Mouse (Mus musculus) layer of hippocampus, postnatal 10 days (tissue): Measurements from ENCODE around the gene Mtmr14. TPM values are rescaled to one million over a fixed set of nuclear protein-coding genes. Genes with fewer than 3 reads are reported as not detected.

Experiments used
- DNase-seq, 2 experiments: peaks; one replicate each; pipeline ENCODE4 v3.0.0; 2021; ENCODE audit warnings: low spot score in 2 of 2
- total RNA-seq, 2 experiments: library from RNA; stranded (reverse); gene quantifications; 2 replicates each; pipeline ENCODE4 v1.2.3; 2021

Gene Mtmr14
- total RNA-seq, 2 experiments from 2014 or later: 18.1 to 20.6 TPM

DNA sequence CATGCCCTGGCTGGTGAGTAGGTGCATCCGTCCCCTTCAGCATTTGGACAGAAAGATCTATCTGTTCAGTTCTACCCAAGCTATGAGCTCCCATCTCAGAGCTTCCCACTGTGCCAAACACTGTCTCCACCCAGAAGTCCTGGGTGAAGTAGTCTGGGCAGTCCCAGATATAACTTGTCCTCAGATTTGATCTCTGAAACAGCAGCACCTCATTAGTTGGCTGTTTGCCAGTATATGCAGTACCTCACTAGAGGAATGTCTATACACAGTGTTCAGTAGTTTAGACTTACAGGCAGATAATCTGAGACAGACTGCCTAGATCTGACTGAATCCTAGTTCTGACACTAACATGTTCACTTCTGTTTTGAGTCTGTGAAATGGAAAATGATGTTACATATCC, 91.8 kb downstream of the Mtmr14 start:
- DNase-seq: no peak

DNA sequence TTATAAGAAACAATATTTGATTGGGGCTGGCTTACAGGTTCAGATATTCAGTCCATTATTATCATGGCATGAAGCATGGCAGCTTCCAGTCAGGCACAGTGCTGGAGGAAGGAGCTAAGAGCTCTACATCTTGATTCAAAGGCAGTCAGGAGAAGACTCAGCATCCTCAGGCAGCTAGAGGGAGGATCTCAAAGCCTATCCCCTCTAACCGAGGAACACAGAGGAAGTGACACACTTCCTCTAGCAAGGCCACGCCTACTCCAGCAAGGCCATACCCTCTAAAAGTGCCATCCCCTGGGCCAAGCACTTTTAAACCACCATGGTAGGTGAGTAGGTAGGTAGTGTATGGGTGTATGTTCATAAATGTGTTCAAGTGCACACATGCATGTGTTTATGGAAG, 92.9 kb downstream of the Mtmr14 start:
- peak in 1 of 2 experiments; percentile 4 for DNase-seq

Other genes starting within 250 kb of the Mtmr14 start
- 10 to 100 TPM; 38.5 to 41.6 TPM for gene Thumpd3, start 191.6 kb upstream of the Mtmr14 start, total RNA-seq
- 100 to 1,000 TPM; 130 TPM for gene Setd5, start 160.5 kb upstream of the Mtmr14 start, total RNA-seq
- 10 to 100 TPM; 93.2 to 95.1 TPM for gene Lhfpl4, start 42.5 kb upstream of the Mtmr14 start, total RNA-seq
- 1 to 10 TPM; 7.1 to 8.1 TPM for gene Cpne9, start 44.5 kb downstream of the Mtmr14 start, total RNA-seq
- 10 to 100 TPM; 28.3 to 28.6 TPM for gene Brpf1, start 69.3 kb downstream of the Mtmr14 start, total RNA-seq
- 1 to 10 TPM; 6.7 to 8.0 TPM for gene Ogg1, start 89.1 kb downstream of the Mtmr14 start, total RNA-seq
- 10 to 100 TPM; 59.5 to 64.3 TPM for gene Camk1, start 106.1 kb downstream of the Mtmr14 start, total RNA-seq
- 10 to 100 TPM; 51.0 to 58.4 TPM for gene Tada3, start 140.0 kb downstream of the Mtmr14 start, total RNA-seq
- 100 to 1,000 TPM; 324 to 337 TPM for gene Arpc4, start 140.3 kb downstream of the Mtmr14 start, total RNA-seq
- 10 to 100 TPM; 11.2 to 13.2 TPM for gene Ttll3, start 151.4 kb downstream of the Mtmr14 start, total RNA-seq
- gene Rpusd3, start 181.5 kb downstream of the Mtmr14 start, total RNA-seq: 10 to 100 TPM; 21.3 to 26.9 TPM
- not detected for gene Cidec, start 197.9 kb downstream of the Mtmr14 start, total RNA-seq
- 10 to 100 TPM; 42.9 to 44.1 TPM for gene Jagn1, start 204.7 kb downstream of the Mtmr14 start, total RNA-seq
- gene Il17re, start 220.6 kb downstream of the Mtmr14 start, total RNA-seq: under 1 TPM; 0.55 to 0.60 TPM
- gene Il17rc, start 233.6 kb downstream of the Mtmr14 start, total RNA-seq: 1 to 10 TPM; 4.8 to 5.6 TPM
- gene Creld1, start 245.5 kb downstream of the Mtmr14 start, total RNA-seq: 10 to 100 TPM; 80.0 to 92.3 TPM